Mouse (Mus musculus) ES-E14 (cell line): ENCODE measurements around the gene Fam171a1. TPM values are rescaled to one million over a fixed set of nuclear protein-coding genes. Genes with fewer than 3 reads are reported as not detected.

ENCODE experiments used
- DNase-seq: peaks from one replicate; pipeline ENCODE4 v3.0.0-alpha.2; 2013; ENCODE audit warnings: low read depth, low spot score
- H3K27ac ChIP-seq: 2 replicates; pipeline ENCODE4 v1.5.1; 2012; ENCODE audit warnings: low read depth, mild to moderate bottlenecking, low read length, moderate library complexity, mixed read lengths; ENCODE audit not compliant: poor library complexity, insufficient read depth, severe bottlenecking
- H3K36me3 ChIP-seq: 2 replicates; pipeline ENCODE4 v1.6.1; 2012; ENCODE audit warnings: mild to moderate bottlenecking, low read length, moderate library complexity, mixed read lengths; ENCODE audit not compliant: control insufficient read depth, poor library complexity, insufficient read depth, severe bottlenecking
- H3K4me1 ChIP-seq, 2 experiments: fragments of 150-350 bp in 1 of 2; sonication (generic) in 1 of 2; 2 replicates each; pipeline ENCODE4 v1.6.1; 2012; ENCODE audit warnings: low read length in 2 of 2, mild to moderate bottlenecking in 1 of 2, mixed read lengths in 1 of 2; ENCODE audit not compliant: control insufficient read depth in 2 of 2, insufficient read depth in 2 of 2, poor library complexity in 1 of 2
- H3K4me3 ChIP-seq, 2 experiments: fragments of 150-350 bp in 1 of 2; sonication (generic) in 1 of 2; 2 replicates each; pipeline ENCODE4 v1.5.1; 2012; ENCODE audit warnings: low read length in 2 of 2, low read depth in 1 of 2, mild to moderate bottlenecking in 1 of 2, mixed read lengths in 1 of 2; ENCODE audit not compliant: insufficient read depth in 1 of 2, poor library complexity in 1 of 2, severe bottlenecking in 1 of 2
- H3K9ac ChIP-seq: 2 replicates; pipeline ENCODE4 v1.6.1; 2012; ENCODE audit warnings: low read depth, mild to moderate bottlenecking, low read length, mixed read lengths; ENCODE audit not compliant: poor library complexity, insufficient read depth, severe bottlenecking
- H3K9me3 ChIP-seq: fragments of 150-350 bp; sonication (generic); 2 replicates; pipeline ENCODE4 v1.6.1; 2012; ENCODE audit warnings: low read depth, mild to moderate bottlenecking, low read length; ENCODE audit not compliant: control insufficient read depth, insufficient read depth
- CHD2 ChIP-seq: IDR thresholded peaks from 2 replicates; pipeline ENCODE4 v1.6.1; 2014; ENCODE audit warnings: mild to moderate bottlenecking, low read depth, low read length, inconsistent platforms
- HCFC1 ChIP-seq: IDR thresholded peaks from 2 replicates; pipeline ENCODE4 v1.6.1; 2012; ENCODE audit warnings: low read length, inconsistent platforms, borderline replicate concordance; ENCODE audit not compliant: insufficient read depth
- MAFK ChIP-seq: IDR thresholded peaks from 2 replicates; pipeline ENCODE4 v1.6.1; 2014; ENCODE audit warnings: mild to moderate bottlenecking, low read depth, low read length, inconsistent platforms; ENCODE audit not compliant: insufficient read depth
- ZC3H11A ChIP-seq: IDR thresholded peaks from 2 replicates; pipeline ENCODE4 v1.6.1; 2012; ENCODE audit warnings: low read depth, mild to moderate bottlenecking, inconsistent platforms, low read length, borderline replicate concordance
- ZNF384 ChIP-seq: IDR thresholded peaks from 2 replicates; pipeline ENCODE4 v1.6.1; 2012; ENCODE audit warnings: low read depth, low read length, inconsistent platforms
- in situ Hi-C, 2 experiments: fragments of 600-800 bp; cut with MboI; formaldehyde crosslinking; loops; one replicate each; pipeline ENCODE4 v1.15.1; 2025; ENCODE audit warnings: low sequenced_read_pairs in 2 of 2, inconsistent platforms in 1 of 2; ENCODE audit not compliant: unreplicated experiment in 2 of 2
- total RNA-seq: library from RNA; depleted of rRNA; stranded (reverse); fragments of 300-350 nt; gene quantifications from 2 replicates; pipeline ENCODE4 v1.2.3, GENCODE M21; 2012

The Fam171a1 gene
- total RNA-seq, 1 experiment = 8.1 TPM

DNA sequence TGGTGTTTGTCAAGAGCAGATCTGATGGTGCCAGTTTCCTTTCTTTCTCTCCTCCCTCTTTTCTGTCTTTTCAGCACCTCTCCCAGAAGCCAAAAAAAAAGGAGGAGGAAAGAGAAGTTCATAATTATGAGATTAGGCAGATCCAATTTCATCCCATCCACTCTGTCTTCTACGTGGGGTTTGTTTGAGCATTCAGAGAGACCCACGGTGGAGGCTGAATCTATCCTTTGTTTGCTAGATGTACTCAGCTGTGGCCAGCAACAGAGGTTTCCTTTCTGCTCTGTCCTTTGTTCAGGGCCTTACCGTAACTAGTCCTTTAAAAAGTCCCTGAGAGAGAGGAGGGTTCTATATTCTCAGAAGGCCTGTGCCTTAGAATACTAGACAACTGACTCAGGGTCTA, 25.6 kb downstream of the Fam171a1 start:
- Histone ChIP-seq H3K9me3 (no peaks in the 10 kb centered on the region), H3K4me1 (no peaks in the 10 kb centered on the region; a peak in 1 of 4 replicates), H3K27ac (no peak overlapping the region), H3K9ac (no peak overlapping the region), H3K4me3 (no peak overlapping the region), H3K36me3 (no peaks in the 10 kb centered on the region)
- TF ChIP-seq ZNF384 (no peak), ZC3H11A (no peak), MAFK (no peak), HCFC1 (no peak), CHD2 (no peak)
- in situ Hi-C loops = no loop called here
- no peak for DNase-seq

GRCm38 (mm10) chr2:3140585-3140984, 26.6 kb downstream of the Fam171a1 start:
- H3K4me1 ChIP-seq = no peaks in the 10 kb centered on the region; a peak in 1 of 4 replicates
- no peak overlapping the region for H3K9ac ChIP-seq
- no peak overlapping the region; the same call in 1 of the 2 replicates for H3K27ac ChIP-seq
- no peak for DNase-seq
- H3K36me3 ChIP-seq = no peaks in the 10 kb centered on the region
- no peaks in the 10 kb centered on the region for H3K9me3 ChIP-seq
- no peak overlapping the region for H3K4me3 ChIP-seq
- in situ Hi-C loops = no loop called here
- TF ChIP-seq ZC3H11A (no peak), HCFC1 (no peak), MAFK (no peak), ZNF384 (no peak), CHD2 (no peak)

GRCm38 (mm10) chr2:3141804-3142203, 27.8 kb downstream of the Fam171a1 start:
- no peaks in the 10 kb centered on the region for H3K9me3 ChIP-seq
- H3K4me1 ChIP-seq = no peaks in the 10 kb centered on the region; a peak in 1 of 4 replicates
- TF ChIP-seq MAFK (no peak), CHD2 (no peak), HCFC1 (no peak), ZC3H11A (no peak), ZNF384 (no peak)
- H3K4me3 ChIP-seq = no peak overlapping the region
- DNase-seq = no peak
- in situ Hi-C loops = no loop called here
- H3K9ac ChIP-seq = no peak overlapping the region
- no peak overlapping the region for H3K27ac ChIP-seq
- H3K36me3 ChIP-seq = no peaks in the 10 kb centered on the region

GRCm38 (mm10) chr2:3144291-3144690, 30.3 kb downstream of the Fam171a1 start:
- no peaks in the 10 kb centered on the region; a peak in 1 of 4 replicates for H3K4me1 ChIP-seq
- no peak for TF ChIP-seq ZC3H11A
- no peak for TF ChIP-seq HCFC1

GRCm38 (mm10) chr2:3147550-3148157, 33.6 kb downstream of the Fam171a1 start:
- no peak overlapping the region for H3K27ac ChIP-seq
- no peak overlapping the region for H3K9ac ChIP-seq
- no peaks in the 10 kb centered on the region; a peak in 1 of 4 replicates for H3K4me1 ChIP-seq
- no peak overlapping the region for H3K4me3 ChIP-seq
- in situ Hi-C loops = no loop called here
- TF ChIP-seq ZNF384 = no peak
- TF ChIP-seq MAFK = no peak
- TF ChIP-seq ZC3H11A = no peak
- TF ChIP-seq HCFC1 = no peak
- TF ChIP-seq CHD2 = no peak
- H3K9me3 ChIP-seq = no peaks in the 10 kb centered on the region
- DNase-seq = no peak
- no peaks in the 10 kb centered on the region for H3K36me3 ChIP-seq

More at GRCm38 (mm10) chr2:3144291-3144690, 30.3 kb downstream of the Fam171a1 start:
- H3K9me3 ChIP-seq = no peaks in the 10 kb centered on the region
- no peak overlapping the region for H3K4me3 ChIP-seq
- DNase-seq = no peak
- H3K36me3 ChIP-seq = no peaks in the 10 kb centered on the region
- H3K9ac ChIP-seq = no peak overlapping the region
- in situ Hi-C loops = no loop called here
- H3K27ac ChIP-seq = no peak overlapping the region
